Mouse (Mus musculus): ENCODE measurements at regions not wholly inside any gene's neighbourhood (a gene's known extent, or its start where the extent isn't known, plus 50 kb on each side); places are given as distances from the start of the nearest gene placed in this dataset.

DNA sequence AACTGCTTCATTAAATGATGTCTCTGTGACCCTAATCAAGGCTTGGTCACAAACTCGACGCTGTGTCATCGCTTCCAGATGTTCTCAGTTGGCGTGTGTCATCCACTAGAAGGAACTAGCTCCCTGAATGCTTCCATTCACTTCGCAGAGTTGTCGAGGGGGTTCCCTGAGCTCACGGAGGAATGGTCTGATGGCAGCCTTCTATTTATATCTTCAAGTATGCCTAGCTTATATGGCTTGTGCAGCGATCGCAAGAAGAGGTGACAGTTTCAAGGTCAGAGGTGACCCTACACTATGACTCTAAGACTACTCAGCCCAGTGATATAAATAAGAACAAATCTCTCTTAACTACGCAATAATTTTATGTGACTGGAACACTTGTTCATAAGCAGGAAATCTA, 126.3 kb downstream of the Nr4a2 start:
- H3K9me3 ChIP-seq (ENCODE audit: control insufficient read depth, low read length), result no peaks in the 10 kb centered on the region
- WGBS, result 83% methylated on average over 10 of the region's 10 CpGs

DNA sequence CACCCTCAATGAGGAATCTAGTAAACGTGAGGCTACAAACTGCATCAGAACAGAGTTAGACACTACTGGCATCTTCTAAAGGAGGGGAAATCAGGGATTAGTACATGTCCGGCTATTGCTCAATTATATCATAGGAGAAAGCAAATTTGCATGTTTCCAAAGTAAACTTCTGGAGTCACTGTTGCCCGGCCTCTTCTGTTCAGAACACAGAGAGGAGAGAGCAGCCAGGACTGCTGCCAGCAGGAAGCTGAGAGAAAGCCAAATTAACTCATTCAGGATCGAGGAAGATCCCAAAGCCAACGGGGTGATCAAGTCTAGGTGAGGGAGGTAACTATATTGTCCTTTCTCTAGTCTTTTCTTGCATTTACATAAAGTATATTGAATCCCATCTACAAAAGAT, 131.0 kb downstream of the Nr4a2 start:
- Histone ChIP-seq H3K4me2 (ENCODE audit: low read depth, low read length) (no peak overlapping the region), H3K27me3 (ENCODE audit: control insufficient read depth, insufficient read depth, low read length) (no peaks in the 10 kb centered on the region), H3K9me3 (ENCODE audit: control insufficient read depth, low read length) (no peaks in the 10 kb centered on the region), H3K9ac (replicated peaks; ENCODE audit: low read depth, low read length) (no peak overlapping the region), H3K4me1 (ENCODE audit: control insufficient read depth, insufficient read depth, low read length) (no peaks in the 10 kb centered on the region), H3K27ac (ENCODE audit: low read depth, low read length) (no peak overlapping the region), H3K4me3 (ENCODE audit: low read depth, low read length) (no peak overlapping the region), H3K36me3 (ENCODE audit: control insufficient read depth, insufficient read depth, low read length) (no peaks in the 10 kb centered on the region)
- WGBS, result 81% methylated on average over 5 of the region's 5 CpGs
- ATAC-seq (ENCODE audit: low read depth), result no peak

More for the DNA sequence above, 126.3 kb downstream of the Nr4a2 start:
- H3K36me3 ChIP-seq (ENCODE audit: control insufficient read depth, insufficient read depth, low read length), result no peaks in the 10 kb centered on the region
- no peak overlapping the region for H3K4me3 ChIP-seq (ENCODE audit: low read depth, low read length)
- no peak overlapping the region for H3K9ac ChIP-seq (replicated peaks; ENCODE audit: low read depth, low read length)
- no peaks in the 10 kb centered on the region for H3K4me1 ChIP-seq (ENCODE audit: control insufficient read depth, insufficient read depth, low read length)
- no peak overlapping the region for H3K4me2 ChIP-seq (ENCODE audit: low read depth, low read length)
- H3K27ac ChIP-seq (ENCODE audit: low read depth, low read length), result no peak overlapping the region
- H3K27me3 ChIP-seq (ENCODE audit: control insufficient read depth, insufficient read depth, low read length), result no peaks in the 10 kb centered on the region
- no peak for ATAC-seq (ENCODE audit: low read depth)

DNA sequence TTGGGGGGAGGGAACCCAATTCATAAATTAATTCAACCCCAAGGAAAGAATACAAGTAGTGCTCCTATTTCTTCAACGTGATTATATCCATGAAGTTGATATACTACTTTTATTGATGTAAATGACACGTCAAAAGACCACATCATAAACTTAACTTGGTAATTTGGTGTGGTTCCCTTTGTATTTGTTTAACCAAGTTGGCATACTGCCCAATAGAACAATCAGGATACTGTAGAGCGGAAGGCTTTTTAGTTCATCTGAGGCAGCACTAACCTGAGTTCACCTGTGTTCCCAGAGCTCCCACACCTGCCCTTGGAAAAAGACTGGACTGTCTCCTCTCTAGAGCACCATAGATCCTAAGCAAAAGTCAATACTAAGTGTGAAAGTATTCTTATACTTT, 132.0 kb downstream of the Nr4a2 start:
- Histone ChIP-seq H3K4me1 (ENCODE audit: control insufficient read depth, insufficient read depth, low read length) (no peaks in the 10 kb centered on the region), H3K9me3 (ENCODE audit: control insufficient read depth, low read length) (no peaks in the 10 kb centered on the region), H3K9ac (replicated peaks; ENCODE audit: low read depth, low read length) (no peak overlapping the region), H3K27me3 (ENCODE audit: control insufficient read depth, insufficient read depth, low read length) (no peaks in the 10 kb centered on the region), H3K27ac (ENCODE audit: low read depth, low read length) (no peak overlapping the region), H3K4me3 (ENCODE audit: low read depth, low read length) (no peak overlapping the region), H3K36me3 (ENCODE audit: control insufficient read depth, insufficient read depth, low read length) (no peaks in the 10 kb centered on the region), H3K4me2 (ENCODE audit: low read depth, low read length) (no peak overlapping the region)
- 80% methylated on average over 3 of the region's 3 CpGs for WGBS
- ATAC-seq (ENCODE audit: low read depth), result no peak

- no peak for ATAC-seq (ENCODE audit: low read depth)
- no peak overlapping the region for H3K4me3 ChIP-seq (ENCODE audit: low read depth, low read length)
- H3K4me1 ChIP-seq (ENCODE audit: control insufficient read depth, insufficient read depth, low read length), result no peaks in the 10 kb centered on the region
- no peaks in the 10 kb centered on the region for H3K36me3 ChIP-seq (ENCODE audit: control insufficient read depth, insufficient read depth, low read length)
- H3K27ac ChIP-seq (ENCODE audit: low read depth, low read length), result no peak overlapping the region
- no peaks in the 10 kb centered on the region for H3K27me3 ChIP-seq (ENCODE audit: control insufficient read depth, insufficient read depth, low read length)
- H3K9ac ChIP-seq (replicated peaks; ENCODE audit: low read depth, low read length), result no peak overlapping the region
- 94% methylated on average over 9 of the region's 9 CpGs for WGBS
- no peak overlapping the region for H3K4me2 ChIP-seq (ENCODE audit: low read depth, low read length)
- no peaks in the 10 kb centered on the region for H3K9me3 ChIP-seq (ENCODE audit: control insufficient read depth, low read length)
Observed at GRCm38 (mm10) chr2:56990768-56991167, 133.0 kb downstream of the Nr4a2 start.

DNA sequence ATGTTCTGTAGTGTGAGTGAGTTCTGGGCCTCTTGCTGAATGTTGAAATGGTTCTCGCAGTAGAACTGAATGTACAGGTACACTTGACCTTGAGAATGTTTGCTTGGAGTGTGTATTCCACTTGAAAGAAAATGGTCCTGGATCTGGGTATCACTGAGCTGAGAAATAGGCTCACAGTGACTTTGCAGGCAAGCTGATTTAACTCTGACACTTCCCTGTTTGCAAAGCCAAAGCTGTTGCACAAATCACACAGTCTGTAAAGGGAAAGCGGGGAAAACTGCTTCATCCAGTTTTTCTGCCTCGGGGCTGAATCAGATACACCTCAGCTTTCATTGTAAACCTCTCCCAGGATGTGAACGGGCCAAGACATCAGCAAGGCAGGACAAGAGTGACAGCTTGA, 140.6 kb downstream of the Nr4a2 start:
- H3K36me3 ChIP-seq (ENCODE audit: control insufficient read depth, insufficient read depth, low read length), result no peaks in the 10 kb centered on the region
- H3K27ac ChIP-seq (ENCODE audit: low read depth, low read length), result no peak overlapping the region
- no peaks in the 10 kb centered on the region for H3K27me3 ChIP-seq (ENCODE audit: control insufficient read depth, insufficient read depth, low read length)
- H3K9ac ChIP-seq (replicated peaks; ENCODE audit: low read depth, low read length), result no peak overlapping the region
- no peak for ATAC-seq (ENCODE audit: low read depth)
- no peaks in the 10 kb centered on the region for H3K4me1 ChIP-seq (ENCODE audit: control insufficient read depth, insufficient read depth, low read length)
- no peak overlapping the region for H3K4me2 ChIP-seq (ENCODE audit: low read depth, low read length)
- no peaks in the 10 kb centered on the region for H3K9me3 ChIP-seq (ENCODE audit: control insufficient read depth, low read length)
- WGBS, result 89% methylated on average over 4 of the region's 4 CpGs
- no peak overlapping the region for H3K4me3 ChIP-seq (ENCODE audit: low read depth, low read length)

- Histone ChIP-seq H3K4me1 (ENCODE audit: control insufficient read depth, insufficient read depth, low read length) (no peaks in the 10 kb centered on the region), H3K27ac (ENCODE audit: low read depth, low read length) (no peak overlapping the region), H3K9ac (replicated peaks; ENCODE audit: low read depth, low read length) (no peak overlapping the region), H3K4me3 (ENCODE audit: low read depth, low read length) (no peak overlapping the region), H3K36me3 (ENCODE audit: control insufficient read depth, insufficient read depth, low read length) (no peaks in the 10 kb centered on the region), H3K27me3 (ENCODE audit: control insufficient read depth, insufficient read depth, low read length) (no peaks in the 10 kb centered on the region), H3K4me2 (ENCODE audit: low read depth, low read length) (no peak overlapping the region), H3K9me3 (ENCODE audit: control insufficient read depth, low read length) (no peaks in the 10 kb centered on the region)
- no peak for ATAC-seq (ENCODE audit: low read depth)
Observed at GRCm38 (mm10) chr2:56980601-56981000, 143.2 kb downstream of the Nr4a2 start.

DNA sequence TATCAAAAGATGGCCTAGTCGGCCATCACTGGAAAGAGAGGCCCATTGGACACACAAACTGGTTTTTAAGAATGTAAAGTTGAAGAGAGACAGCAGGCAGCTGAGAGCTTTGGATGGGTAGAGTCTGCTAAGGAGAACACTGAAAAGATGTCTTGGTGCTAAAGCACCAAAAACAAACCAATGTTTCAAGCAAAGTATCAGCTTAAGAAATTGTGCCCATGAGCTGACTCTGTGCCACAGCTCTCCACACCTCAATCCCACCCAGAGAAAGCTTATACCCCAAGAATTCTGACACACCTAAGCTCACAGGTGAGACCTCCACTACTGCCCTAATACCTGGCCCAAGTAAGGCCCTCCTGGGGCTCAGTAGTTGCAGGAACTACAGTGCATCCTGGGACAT, 148.1 kb downstream of the Nr4a2 start:
- Histone ChIP-seq H3K4me2 (ENCODE audit: low read depth, low read length) (no peak overlapping the region), H3K27ac (ENCODE audit: low read depth, low read length) (no peak overlapping the region), H3K4me1 (ENCODE audit: control insufficient read depth, insufficient read depth, low read length) (no peaks in the 10 kb centered on the region), H3K36me3 (ENCODE audit: control insufficient read depth, insufficient read depth, low read length) (no peaks in the 10 kb centered on the region), H3K4me3 (ENCODE audit: low read depth, low read length) (no peak overlapping the region), H3K9me3 (ENCODE audit: control insufficient read depth, low read length) (no peaks in the 10 kb centered on the region), H3K9ac (replicated peaks; ENCODE audit: low read depth, low read length) (no peak overlapping the region), H3K27me3 (ENCODE audit: control insufficient read depth, insufficient read depth, low read length) (no peaks in the 10 kb centered on the region)
- no peak for ATAC-seq (ENCODE audit: low read depth)
- 96% methylated on average over 1 of the region's 1 CpGs for WGBS

DNA sequence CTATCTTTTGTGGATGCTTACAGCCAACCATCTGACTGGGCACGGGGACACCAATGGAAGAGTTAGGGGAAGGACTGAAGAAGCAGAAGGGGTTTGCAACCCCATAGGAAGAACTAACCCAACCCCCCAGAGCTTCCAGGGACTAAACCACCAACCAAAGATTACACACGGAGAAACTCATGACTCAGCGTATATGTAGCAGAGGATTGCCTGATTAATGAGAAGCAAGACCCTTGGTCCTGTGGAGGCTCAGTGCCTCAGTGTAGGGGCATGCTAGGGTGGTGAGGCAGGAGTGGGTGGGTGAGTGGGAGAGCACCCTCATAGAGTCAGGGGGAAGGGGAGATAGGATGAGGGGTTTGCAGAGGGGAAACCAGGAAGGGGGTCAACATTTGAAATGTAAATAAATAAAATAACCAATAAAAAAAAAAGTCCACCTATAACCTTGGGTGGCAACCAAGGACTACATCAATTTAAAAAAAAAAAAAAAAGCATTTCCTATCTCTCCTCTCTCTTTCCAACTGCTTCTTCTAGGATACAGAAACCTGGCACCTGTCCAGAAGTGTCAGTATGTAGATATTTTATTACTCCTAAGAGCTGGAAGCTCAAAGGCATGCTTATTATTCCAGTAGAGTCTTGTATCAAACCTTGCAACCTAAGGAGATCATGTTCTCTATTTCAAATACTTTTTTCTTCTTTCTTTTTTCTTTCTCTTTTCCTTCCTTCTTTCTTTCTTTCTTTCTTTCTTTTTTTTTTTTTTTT, 159.7 kb downstream of the Nr4a2 start:
- no peak overlapping the region for H3K4me2 ChIP-seq (ENCODE audit: low read depth, low read length)
- no peak for ATAC-seq (ENCODE audit: low read depth)
- no peak overlapping the region for H3K27ac ChIP-seq (ENCODE audit: low read depth, low read length)
- 0 out of 2 replicates have a peak, but pooled peaks cover 3% of the 10 kb centered on the region for H3K4me1 ChIP-seq (ENCODE audit: control insufficient read depth, insufficient read depth, low read length)
- 81% methylated on average over 3 of the region's 3 CpGs for WGBS
- no peaks in the 10 kb centered on the region for H3K27me3 ChIP-seq (ENCODE audit: control insufficient read depth, insufficient read depth, low read length)
- H3K9me3 ChIP-seq (ENCODE audit: control insufficient read depth, low read length), result no peaks in the 10 kb centered on the region
- H3K36me3 ChIP-seq (ENCODE audit: control insufficient read depth, insufficient read depth, low read length), result no peaks in the 10 kb centered on the region
- H3K9ac ChIP-seq (replicated peaks; ENCODE audit: low read depth, low read length), result no peak overlapping the region
- H3K4me3 ChIP-seq (ENCODE audit: low read depth, low read length), result no peak overlapping the region

DNA sequence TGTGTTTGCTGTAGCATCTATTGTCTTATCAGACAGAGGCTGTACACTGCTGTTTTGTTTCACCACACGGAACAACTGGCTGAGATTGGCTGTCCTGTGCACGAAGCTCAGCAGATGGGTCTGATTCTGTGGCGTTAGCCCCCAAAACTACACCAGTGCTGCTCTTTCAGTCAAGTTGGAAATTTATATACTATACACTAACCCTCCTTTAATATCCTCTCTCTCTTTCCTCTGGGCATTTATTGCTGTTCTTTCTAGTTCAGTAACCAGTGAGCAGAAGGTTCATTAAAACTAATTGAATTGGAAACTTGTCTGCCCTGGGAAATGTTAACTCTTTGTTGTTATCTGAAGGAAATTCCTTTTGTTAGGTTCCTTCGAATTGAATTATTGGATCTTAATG, 164.1 kb downstream of the Nr4a2 start:
- H3K9me3 ChIP-seq (ENCODE audit: control insufficient read depth, low read length), result no peaks in the 10 kb centered on the region
- WGBS, result 27% methylated on average over 4 of the region's 4 CpGs
- no peak overlapping the region for H3K4me3 ChIP-seq (ENCODE audit: low read depth, low read length)
- peak; percentile 81 for ATAC-seq (ENCODE audit: low read depth)
- no peak overlapping the region for H3K9ac ChIP-seq (replicated peaks; ENCODE audit: low read depth, low read length)
- H3K36me3 ChIP-seq (ENCODE audit: control insufficient read depth, insufficient read depth, low read length), result no peaks in the 10 kb centered on the region
- no peak overlapping the region for H3K27ac ChIP-seq (ENCODE audit: low read depth, low read length)
- H3K4me2 ChIP-seq (ENCODE audit: low read depth, low read length), result peak overlapping the region; percentile 33; the same call in 1 of the 2 replicates
- H3K4me1 ChIP-seq (ENCODE audit: control insufficient read depth, insufficient read depth, low read length), result 0 out of 2 replicates have a peak, but pooled peaks cover 3% of the 10 kb centered on the region
- no peaks in the 10 kb centered on the region for H3K27me3 ChIP-seq (ENCODE audit: control insufficient read depth, insufficient read depth, low read length)
